Mouse (Mus musculus) ES-E14 (cell line): ENCODE measurements at regions not wholly inside any gene's neighbourhood (a gene's known extent, or its start where the extent isn't known, plus 50 kb on each side); places are given as distances from the start of the nearest gene placed in this dataset.

ENCODE experiments used
- CHD2 ChIP-seq: IDR thresholded peaks from 2 replicates; pipeline ENCODE4 v1.6.1; 2014; ENCODE audit warnings: mild to moderate bottlenecking, low read depth, low read length, inconsistent platforms
- HCFC1 ChIP-seq: IDR thresholded peaks from 2 replicates; pipeline ENCODE4 v1.6.1; 2012; ENCODE audit warnings: low read length, inconsistent platforms, borderline replicate concordance; ENCODE audit not compliant: insufficient read depth
- MAFK ChIP-seq: IDR thresholded peaks from 2 replicates; pipeline ENCODE4 v1.6.1; 2014; ENCODE audit warnings: mild to moderate bottlenecking, low read depth, low read length, inconsistent platforms; ENCODE audit not compliant: insufficient read depth
- ZNF384 ChIP-seq: IDR thresholded peaks from 2 replicates; pipeline ENCODE4 v1.6.1; 2012; ENCODE audit warnings: low read depth, low read length, inconsistent platforms

DNA sequence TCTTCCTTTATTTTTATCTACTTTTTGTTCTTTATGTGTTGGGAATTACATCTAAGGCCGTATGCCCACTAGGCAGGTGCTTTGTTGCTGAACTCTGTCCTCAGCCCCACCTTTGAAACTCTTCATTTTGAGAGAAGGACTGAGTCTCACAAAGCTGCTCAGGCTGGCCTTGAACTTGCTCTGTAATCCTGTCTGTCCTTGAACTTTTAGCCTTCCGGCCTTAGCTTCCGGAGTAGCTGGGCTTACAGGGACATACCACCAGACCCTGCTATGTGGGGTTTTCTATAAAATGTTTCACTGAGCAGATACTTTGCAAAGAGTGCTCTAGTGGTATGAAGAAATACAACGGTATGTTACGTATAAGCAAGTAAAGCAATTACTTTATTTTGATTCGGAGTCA is 62.2 kb upstream of the Hmcn1 start:
- TF ChIP-seq CHD2 (no peak), MAFK (no peak), ZNF384 (no peak), HCFC1 (no peak)
